Mouse (Mus musculus): Measurements from ENCODE around the gene Nme9.

DNA sequence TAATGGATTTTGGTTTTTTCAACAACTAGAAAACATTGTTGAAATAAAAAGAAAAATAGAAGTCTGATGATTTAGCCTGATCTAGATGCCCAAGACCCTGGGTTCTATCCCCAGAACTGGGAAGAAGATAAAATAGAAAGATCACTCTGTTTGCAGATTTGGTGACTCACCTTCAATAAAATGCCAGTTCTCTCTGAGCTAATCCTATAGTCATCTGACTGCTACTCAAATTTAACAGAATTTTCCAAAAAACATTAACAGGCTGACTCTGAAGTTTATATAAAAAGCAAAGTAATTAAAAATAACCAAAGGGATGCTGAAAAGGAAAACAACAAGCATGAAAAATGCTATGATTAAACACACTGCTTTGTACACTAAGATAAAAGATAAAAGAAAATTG, 5.0 kb upstream of the Nme9 start:
- TF ChIP-seq POU5F1 (IDR thresholded peaks at IDR 0.05; ENCODE audit: borderline replicate concordance, low read length), result no peak
- no peak for TF ChIP-seq CTCF (conservative IDR thresholded peaks at IDR 0.05; ENCODE audit: low read length)
- TF ChIP-seq NANOG (IDR thresholded peaks at IDR 0.05; ENCODE audit: borderline replicate concordance, low read length), result no peak
